Mouse (Mus musculus) urinary bladder, postnatal 10 days (tissue): ENCODE data around the gene Smad5.

Source experiments
- DNase-seq: peaks from one replicate; pipeline ENCODE4 v3.0.0; 2022; ENCODE audit warnings: low spot score

Smad5 gene

GRCm38 (mm10) chr13:56702469-56703221 is at the start of gene Smad5:
Gene Smad5, plus strand, starts transcription at chr13:56703010.
- peak; percentile 63 for DNase-seq

- DNase-seq = no peak
Observed at GRCm38 (mm10) chr13:56654176-56654575, 48.6 kb upstream of the Smad5 start.

GRCm38 (mm10) chr13:56657946-56658512 is 44.8 kb upstream of the Smad5 start:
- peak; percentile 40 for DNase-seq

- no peak for DNase-seq
Observed at GRCm38 (mm10) chr13:56658931-56659330, 43.9 kb upstream of the Smad5 start.

GRCm38 (mm10) chr13:56661914-56662621 is 40.7 kb upstream of the Smad5 start:
- no peak for DNase-seq

- DNase-seq = no peak
Observed at GRCm38 (mm10) chr13:56664256-56665170, 38.3 kb upstream of the Smad5 start.

GRCm38 (mm10) chr13:56671206-56671605 is 31.6 kb upstream of the Smad5 start:
- DNase-seq = no peak

GRCm38 (mm10) chr13:56677731-56678130 is 25.1 kb upstream of the Smad5 start:
- DNase-seq = no peak

- DNase-seq = no peak
Observed at GRCm38 (mm10) chr13:56678188-56678787, 24.5 kb upstream of the Smad5 start.

- DNase-seq = no peak
Observed at GRCm38 (mm10) chr13:56678826-56679504, 23.8 kb upstream of the Smad5 start.

GRCm38 (mm10) chr13:56681924-56682323 is 20.9 kb upstream of the Smad5 start:
- DNase-seq = no peak

GRCm38 (mm10) chr13:56682326-56682725 is 20.5 kb upstream of the Smad5 start:
- DNase-seq = no peak

GRCm38 (mm10) chr13:56683306-56683705 is 19.5 kb upstream of the Smad5 start:
- no peak for DNase-seq

GRCm38 (mm10) chr13:56692011-56692410 is 10.8 kb upstream of the Smad5 start:
- DNase-seq = no peak

- DNase-seq = no peak
Observed at GRCm38 (mm10) chr13:56692644-56693043, 10.2 kb upstream of the Smad5 start.

GRCm38 (mm10) chr13:56695701-56696100 is 7.1 kb upstream of the Smad5 start:
- DNase-seq = no peak

- no peak for DNase-seq
Observed at GRCm38 (mm10) chr13:56696699-56697098, 6.1 kb upstream of the Smad5 start.

GRCm38 (mm10) chr13:56697171-56697570 is 5.6 kb upstream of the Smad5 start:
- DNase-seq = no peak

- no peak for DNase-seq
Observed at GRCm38 (mm10) chr13:56698391-56698790, 4.4 kb upstream of the Smad5 start.

GRCm38 (mm10) chr13:56699370-56699769 is 3.4 kb upstream of the Smad5 start:
- no peak for DNase-seq

GRCm38 (mm10) chr13:56700981-56701380 is 1.8 kb upstream of the Smad5 start:
- DNase-seq = no peak
